Mouse (Mus musculus) hindbrain, embryonic 14.5 days (tissue): Measurements from ENCODE around the gene AU018091. TPM values are rescaled to one million over a fixed set of nuclear protein-coding genes. Genes with fewer than 3 reads are reported as not detected.
"Not testable (repeated sequence)": the region's sequence is repeated elsewhere in the genome, so short reads cannot be mapped to it uniquely, and the experiment has no call there.

ENCODE experiments used
- ATAC-seq: fragments of 200-750 bp; cut with Nextera tagmentation; 2 replicates; pipeline ENCODE4 v1.8.0; 2017; ENCODE audit warnings: moderate number of reproducible peaks, mild to moderate bottlenecking, moderate TSS enrichment, moderate library complexity; ENCODE audit not compliant: low FRiP score
- DNase-seq: peaks from one replicate; pipeline ENCODE4 v3.0.0-alpha.2; 2015; ENCODE audit warnings: low spot score
- H3K27ac ChIP-seq: fragments of 300-500 bp; sonication (generic); 2 replicates; pipeline ENCODE4 v1.5.1; 2014; ENCODE audit warnings: mild to moderate bottlenecking, moderate library complexity
- H3K27me3 ChIP-seq: fragments of 300-500 bp; sonication (generic); 2 replicates; pipeline ENCODE4 v1.6.1; 2014; ENCODE audit warnings: mild to moderate bottlenecking, low read length, mixed read lengths; ENCODE audit not compliant: control insufficient read depth, insufficient read depth
- H3K36me3 ChIP-seq: fragments of 300-500 bp; sonication (generic); replicated peaks from 2 replicates; pipeline ENCODE4 v1.6.1; 2014; ENCODE audit not compliant: control insufficient read depth, insufficient read depth
- H3K4me1 ChIP-seq: fragments of 300-500 bp; sonication (generic); replicated peaks from 2 replicates; pipeline ENCODE4 v1.6.1; 2014; ENCODE audit warnings: antibody characterized with exemption, low read length, mixed read lengths; ENCODE audit not compliant: control insufficient read depth, insufficient read depth
- H3K4me2 ChIP-seq: fragments of 300-500 bp; sonication (generic); replicated peaks from 2 replicates; pipeline ENCODE4 v1.6.1; 2014; ENCODE audit warnings: mild to moderate bottlenecking, moderate library complexity
- H3K4me3 ChIP-seq: fragments of 300-500 bp; sonication (generic); replicated peaks from 2 replicates; pipeline ENCODE4 v1.5.1; 2014; ENCODE audit warnings: mild to moderate bottlenecking, low read length
- H3K9ac ChIP-seq: fragments of 300-500 bp; sonication (generic); 2 replicates; pipeline ENCODE4 v1.6.1; 2014
- H3K9me3 ChIP-seq: fragments of 300-500 bp; sonication (generic); 2 replicates; pipeline ENCODE4 v1.6.1; 2016; ENCODE audit warnings: low read length; ENCODE audit not compliant: control insufficient read depth
- WGBS: fragments of 180-500 bp; shearing (Covaris S2); extraction: QIAGEN DNeasy Blood & Tissue Kit; methylation state at CpG from one replicate; pipeline ENCODE4 v1.1.7; 2014; 5-methylcytosine and 5-hydroxymethylcytosine counted together
- polyA plus RNA-seq: library from polyadenylated mRNA; unstranded; fragments of >200 nt; fragmentation: Nextera tagmentation; extraction: Ambion mirVana; gene quantifications from 2 replicates; pipeline ENCODE4 v1.2.1, GENCODE M21; 2014

The AU018091 gene
- polyA plus RNA-seq, 1 experiment from 2014 or later, result not detected

DNA sequence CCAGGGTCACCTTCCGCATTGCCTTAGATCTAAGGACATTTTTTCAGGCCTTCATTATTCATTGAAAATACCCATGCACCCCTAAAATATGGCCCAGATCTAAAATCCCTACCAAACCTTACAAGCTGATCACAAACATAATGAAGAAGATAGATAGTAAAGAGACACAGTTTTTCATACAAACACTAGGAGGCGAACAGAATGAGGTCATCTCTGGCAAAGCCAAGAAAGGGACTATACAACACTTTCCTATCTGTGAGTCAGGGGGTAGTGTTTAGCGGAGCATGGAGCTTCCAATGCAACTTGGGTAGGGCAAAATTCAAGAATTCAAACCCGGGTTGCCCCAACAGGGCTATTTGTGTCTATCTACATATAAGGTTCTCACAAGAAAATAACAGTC is 35.6 kb upstream of the AU018091 start:
- Histone ChIP-seq H3K27me3 (no peaks in the 10 kb centered on the region), H3K9me3 (no peaks in the 10 kb centered on the region), H3K4me1 (no peaks in the 10 kb centered on the region), H3K27ac (no peak overlapping the region), H3K9ac (no peak overlapping the region), H3K4me3 (no peak overlapping the region), H3K36me3 (no peaks in the 10 kb centered on the region), H3K4me2 (no peak overlapping the region)
- DNase-seq, result no peak
- no peak for ATAC-seq
- 88% methylated on average over 4 of the region's 4 CpGs for WGBS

DNA sequence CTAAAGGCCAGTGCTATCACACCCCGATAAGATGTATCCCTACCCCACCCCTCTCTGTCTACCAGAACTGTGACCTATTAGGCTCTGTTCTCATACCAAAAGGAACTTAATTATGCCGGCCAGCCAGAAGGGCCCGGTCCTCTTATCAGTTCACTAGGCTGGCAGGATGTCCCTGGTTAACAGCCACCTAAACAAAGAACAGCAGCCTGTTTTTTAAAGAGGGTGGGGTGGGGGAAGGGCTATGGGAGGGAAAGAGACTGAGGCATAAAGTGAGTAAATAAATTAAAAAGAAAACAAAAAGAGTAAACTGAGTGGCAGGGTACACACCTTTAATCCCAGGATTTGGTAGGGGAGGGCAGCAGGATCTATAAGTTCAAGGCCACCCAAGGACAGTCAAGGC is 34.9 kb upstream of the AU018091 start:
- H3K9ac ChIP-seq, result no peak overlapping the region
- H3K27me3 ChIP-seq, result no peaks in the 10 kb centered on the region
- H3K4me2 ChIP-seq, result no peak overlapping the region
- no peak overlapping the region for H3K4me3 ChIP-seq
- DNase-seq (no peak), ATAC-seq (no peak)
- H3K36me3 ChIP-seq, result no peaks in the 10 kb centered on the region
- no peak overlapping the region for H3K27ac ChIP-seq
- H3K4me1 ChIP-seq, result no peaks in the 10 kb centered on the region
- no peaks in the 10 kb centered on the region for H3K9me3 ChIP-seq
- WGBS, result 27% methylated on average over 3 of the region's 3 CpGs

DNA sequence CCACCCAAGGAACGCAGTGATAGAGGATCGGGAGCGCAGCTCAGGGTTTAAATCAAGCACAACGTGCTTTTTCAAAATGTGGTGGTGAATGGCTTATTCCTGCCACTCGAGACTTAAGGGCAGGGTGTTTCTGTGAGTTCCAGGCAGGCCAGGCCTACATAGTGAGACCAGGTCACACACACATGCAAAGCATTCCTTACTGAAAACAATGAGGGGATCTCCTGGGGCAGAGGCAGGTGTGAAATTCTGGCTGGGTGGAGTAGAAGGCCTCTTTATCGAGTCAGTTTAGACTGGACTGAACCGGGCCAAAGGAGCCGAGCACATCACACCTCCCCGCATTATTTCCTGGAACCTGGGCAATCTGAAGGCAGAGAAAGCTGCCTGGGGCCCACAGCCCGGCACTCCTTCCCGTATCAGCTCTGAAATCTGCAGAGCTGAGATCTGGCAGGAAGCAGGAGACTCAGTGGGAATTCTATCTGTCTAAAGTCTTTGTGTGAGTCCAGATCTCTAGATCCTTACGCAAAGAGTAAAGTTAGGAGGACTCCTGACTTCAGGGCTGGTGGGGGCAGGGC is 32.2 kb upstream of the AU018091 start:
- Histone ChIP-seq H3K4me3 (no peak overlapping the region), H3K36me3 (no peaks in the 10 kb centered on the region), H3K9me3 (no peaks in the 10 kb centered on the region), H3K9ac (no peak overlapping the region), H3K4me1 (no peaks in the 10 kb centered on the region), H3K27ac (no peak overlapping the region), H3K27me3 (no peaks in the 10 kb centered on the region), H3K4me2 (no peak overlapping the region)
- 39% methylated on average over 12 of the region's 12 CpGs for WGBS
- ATAC-seq (no peak), DNase-seq (no peak)

DNA sequence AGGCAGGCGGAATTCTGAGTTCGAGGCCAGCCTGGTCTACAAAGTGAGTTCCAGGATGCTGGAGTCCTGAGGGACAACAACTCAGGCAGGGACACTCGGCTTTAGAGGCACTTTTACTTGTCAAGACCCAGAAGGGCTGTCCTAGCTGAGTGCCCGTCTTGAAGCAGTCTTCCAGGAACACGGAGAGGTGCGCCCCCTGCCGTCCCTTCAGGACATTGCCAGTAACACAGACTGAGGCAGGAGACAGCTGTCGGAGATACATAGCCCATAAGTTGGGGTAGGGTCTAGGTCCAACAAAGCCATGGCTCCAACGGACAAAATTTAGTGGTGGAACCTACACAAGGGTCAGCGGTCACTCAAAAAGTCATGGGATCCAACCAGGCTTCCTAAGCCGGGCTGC is 29.9 kb upstream of the AU018091 start:
- Histone ChIP-seq H3K9me3 (no peaks in the 10 kb centered on the region), H3K36me3 (no peaks in the 10 kb centered on the region), H3K4me2 (no peak overlapping the region), H3K4me1 (no peaks in the 10 kb centered on the region), H3K4me3 (no peak overlapping the region), H3K9ac (no peak overlapping the region), H3K27ac (no peak overlapping the region), H3K27me3 (no peaks in the 10 kb centered on the region)
- 51% methylated on average over 11 of the region's 11 CpGs for WGBS
- no peak for ATAC-seq
- DNase-seq, result no peak

DNA sequence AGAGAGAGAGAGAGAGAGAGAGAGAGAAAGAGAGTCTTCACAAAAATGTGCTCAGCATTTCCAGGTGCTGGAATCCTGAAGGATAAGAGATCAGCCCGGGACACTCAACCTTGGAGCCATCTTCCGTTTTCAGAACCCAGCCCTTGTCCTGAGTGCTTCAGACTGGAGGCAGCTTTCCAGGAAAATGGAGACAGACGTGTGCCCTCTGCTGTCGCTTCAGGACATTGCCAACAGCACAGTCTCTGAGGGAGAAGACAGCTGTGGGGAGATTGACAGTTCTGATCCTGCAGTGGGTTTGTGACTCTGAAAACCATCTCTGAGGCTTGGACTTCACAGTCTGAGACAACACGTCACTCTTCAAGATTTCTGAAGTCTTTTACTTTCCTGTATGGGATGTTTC is 26.8 kb upstream of the AU018091 start:
- H3K4me1 ChIP-seq, result no peaks in the 10 kb centered on the region
- H3K9ac ChIP-seq, result no peak overlapping the region
- no peak overlapping the region for H3K4me2 ChIP-seq
- H3K27me3 ChIP-seq, result no peaks in the 10 kb centered on the region
- no peak for ATAC-seq
- DNase-seq, result no peak
- H3K27ac ChIP-seq, result no peak overlapping the region
- H3K4me3 ChIP-seq, result no peak overlapping the region
- no peaks in the 10 kb centered on the region for H3K9me3 ChIP-seq
- H3K36me3 ChIP-seq, result no peaks in the 10 kb centered on the region
- WGBS, result 79% methylated on average over 5 of the region's 5 CpGs

DNA sequence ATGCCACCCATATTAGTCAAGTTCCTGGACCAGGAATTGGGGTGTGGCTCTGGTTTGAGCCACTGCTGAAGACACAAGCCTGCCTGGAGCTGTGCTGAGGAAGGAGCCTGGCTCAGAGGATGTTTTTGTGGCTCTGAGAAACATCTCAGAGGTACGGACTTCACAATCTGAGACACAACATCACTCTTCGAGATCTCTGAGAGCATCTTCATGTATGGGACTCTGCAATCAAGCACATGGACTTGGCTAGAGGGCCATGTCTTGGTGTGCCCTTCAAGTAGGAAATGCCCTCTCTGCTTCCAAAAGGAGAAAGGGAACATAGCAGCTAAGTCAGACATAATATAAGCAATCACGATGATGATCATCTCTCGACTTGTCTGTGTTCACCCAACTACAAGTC is 25.5 kb upstream of the AU018091 start:
- WGBS, result 96% methylated on average over 4 of the region's 4 CpGs
- no peak for ATAC-seq
- no peak overlapping the region for H3K27ac ChIP-seq

DNA sequence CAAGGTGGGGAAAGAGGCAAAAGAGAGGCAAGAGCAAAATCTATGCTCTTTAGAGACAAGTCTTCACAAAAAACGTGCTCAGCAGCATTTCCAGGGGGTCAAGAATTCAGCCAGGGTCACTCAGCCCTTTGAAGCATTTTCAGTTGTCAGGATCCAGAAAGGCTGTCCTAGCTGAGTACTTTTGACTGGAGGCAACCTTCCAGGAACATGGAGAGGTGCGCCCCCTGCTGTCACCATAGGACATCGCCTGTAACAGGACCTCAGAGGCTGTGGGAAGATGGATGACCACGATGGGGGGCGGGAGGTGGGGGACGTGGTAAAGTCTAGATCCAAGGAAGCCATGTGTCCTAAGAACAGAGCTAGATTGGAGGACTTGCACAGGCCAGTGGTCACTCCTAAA is 24.9 kb upstream of the AU018091 start:
- Histone ChIP-seq H3K27ac (no peak overlapping the region), H3K4me2 (no peak overlapping the region), H3K36me3 (no peaks in the 10 kb centered on the region), H3K4me1 (no peaks in the 10 kb centered on the region), H3K27me3 (no peaks in the 10 kb centered on the region), H3K4me3 (no peak overlapping the region), H3K9ac (no peak overlapping the region), H3K9me3 (no peaks in the 10 kb centered on the region)
- ATAC-seq (no peak), DNase-seq (no peak)
- WGBS, result 12% methylated on average over 6 of the region's 6 CpGs

More for the DNA sequence above, 25.5 kb upstream of the AU018091 start:
- DNase-seq, result no peak
- Histone ChIP-seq H3K36me3 (no peaks in the 10 kb centered on the region), H3K9ac (no peak overlapping the region), H3K9me3 (no peaks in the 10 kb centered on the region), H3K4me1 (no peaks in the 10 kb centered on the region), H3K4me3 (no peak overlapping the region), H3K4me2 (no peak overlapping the region), H3K27me3 (no peaks in the 10 kb centered on the region)

DNA sequence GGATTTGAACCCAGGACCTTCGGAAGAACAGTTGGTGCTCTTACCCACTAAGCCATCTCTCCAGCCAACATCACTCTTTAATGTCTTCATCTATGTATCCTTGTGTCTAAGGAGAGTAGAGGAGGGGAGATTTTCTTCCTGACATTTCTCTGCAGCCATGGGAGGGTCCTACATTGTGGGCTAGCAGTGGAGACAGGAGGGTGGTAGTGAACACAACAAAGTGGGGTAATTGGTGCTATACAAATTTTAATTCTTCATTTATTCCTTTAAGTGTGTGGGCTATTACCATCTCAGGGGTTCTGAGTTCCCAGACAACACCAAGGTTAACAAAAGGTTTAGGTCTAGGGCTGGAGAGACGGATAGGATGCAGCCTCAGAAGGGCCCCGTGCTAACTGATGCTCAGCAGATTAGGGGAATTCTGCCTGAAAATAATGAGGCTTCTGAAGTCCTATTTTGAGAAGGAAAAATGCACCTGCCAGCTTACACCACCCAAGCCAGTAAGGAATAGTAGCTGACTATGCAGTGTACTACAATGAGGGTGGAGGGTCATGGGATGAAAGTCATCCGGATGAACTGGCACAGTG is 24.1 kb upstream of the AU018091 start:
- Histone ChIP-seq H3K4me3 (no peak overlapping the region), H3K36me3 (no peaks in the 10 kb centered on the region), H3K27ac (no peak overlapping the region), H3K4me1 (no peaks in the 10 kb centered on the region), H3K9me3 (no peaks in the 10 kb centered on the region), H3K27me3 (no peaks in the 10 kb centered on the region), H3K4me2 (no peak overlapping the region), H3K9ac (no peak overlapping the region)
- 81% methylated on average over 4 of the region's 4 CpGs for WGBS
- no peak for ATAC-seq
- DNase-seq, result no peak

DNA sequence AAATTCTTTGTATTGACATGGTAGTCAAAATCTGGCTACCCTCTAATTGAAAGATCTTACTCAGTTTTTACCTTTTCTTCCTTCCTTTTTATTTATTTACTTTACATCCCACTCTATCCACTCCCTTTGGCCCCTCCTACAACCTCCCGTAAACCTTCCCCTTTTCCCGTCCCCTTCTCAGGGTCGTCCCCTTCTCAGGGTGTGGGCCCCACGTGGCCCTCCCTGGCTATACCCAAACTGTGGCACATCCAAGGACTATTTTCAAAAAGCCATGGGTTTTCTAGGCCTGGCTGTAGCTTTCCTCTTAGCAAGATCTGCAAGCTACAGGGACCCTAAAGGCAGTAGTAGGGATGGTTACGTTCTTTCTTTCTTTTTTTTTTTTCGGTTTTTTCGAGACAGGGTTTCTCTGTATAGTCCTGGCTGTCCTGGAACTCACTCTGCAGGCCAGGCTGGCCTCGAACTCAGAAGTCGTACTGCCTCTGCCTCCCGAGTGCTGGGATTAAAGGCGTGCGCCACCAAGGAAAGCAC is 23.0 kb upstream of the AU018091 start:
- no peak overlapping the region for H3K9ac ChIP-seq
- DNase-seq (no peak), ATAC-seq (no peak)
- no peaks in the 10 kb centered on the region for H3K9me3 ChIP-seq
- no peaks in the 10 kb centered on the region for H3K27me3 ChIP-seq
- 85% methylated on average over 12 of the region's 12 CpGs for WGBS
- no peaks in the 10 kb centered on the region for H3K36me3 ChIP-seq
- no peaks in the 10 kb centered on the region for H3K4me1 ChIP-seq
- no peak overlapping the region for H3K4me2 ChIP-seq
- H3K4me3 ChIP-seq, result no peak overlapping the region
- H3K27ac ChIP-seq, result no peak overlapping the region

DNA sequence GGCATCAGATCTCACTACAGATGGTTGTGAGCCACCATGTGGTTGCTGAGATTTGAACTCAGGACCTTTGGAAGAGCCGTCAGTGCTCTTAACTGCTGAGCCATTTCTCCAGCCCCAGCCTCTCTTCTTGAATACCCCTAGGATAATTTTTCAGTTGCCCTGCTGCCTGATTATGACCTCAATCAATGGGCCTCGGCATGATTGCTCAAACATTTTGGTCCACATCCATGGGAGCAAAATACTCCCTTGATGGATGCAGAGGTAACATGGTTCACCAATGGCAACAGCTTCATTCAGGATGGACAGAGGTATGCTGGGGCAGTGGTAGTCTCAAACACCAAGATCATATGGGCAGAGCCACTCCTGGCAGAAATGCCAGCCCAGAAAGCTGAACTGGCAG is 17.7 kb upstream of the AU018091 start:
- H3K4me1 ChIP-seq, H3K36me3 ChIP-seq, H3K27me3 ChIP-seq, H3K27ac ChIP-seq, H3K9me3 ChIP-seq, H3K4me2 ChIP-seq, H3K9ac ChIP-seq, ATAC-seq, DNase-seq, H3K4me3 ChIP-seq: not testable (repeated sequence)
- 85% methylated on average over 2 of the region's 2 CpGs for WGBS
